Mouse (Mus musculus) testis, adult 2 months (tissue): ENCODE data around the gene Gm39566.

Experiments
- CTCF ChIP-seq: fragments of 200-500 bp; IDR thresholded peaks from 2 replicates; pipeline ENCODE4 v1.5.1; 2012; ENCODE audit warnings: low read depth, mild to moderate bottlenecking, inconsistent platforms, low read length, moderate library complexity; ENCODE audit not compliant: control insufficient read depth, insufficient read depth, insufficient replicate concordance
- POLR2A ChIP-seq: fragments of 200-500 bp; IDR thresholded peaks from 2 replicates; pipeline ENCODE4 v1.6.1; 2012; ENCODE audit warnings: low read depth, mild to moderate bottlenecking, inconsistent platforms, low read length, moderate library complexity; ENCODE audit not compliant: control insufficient read depth

DNA sequence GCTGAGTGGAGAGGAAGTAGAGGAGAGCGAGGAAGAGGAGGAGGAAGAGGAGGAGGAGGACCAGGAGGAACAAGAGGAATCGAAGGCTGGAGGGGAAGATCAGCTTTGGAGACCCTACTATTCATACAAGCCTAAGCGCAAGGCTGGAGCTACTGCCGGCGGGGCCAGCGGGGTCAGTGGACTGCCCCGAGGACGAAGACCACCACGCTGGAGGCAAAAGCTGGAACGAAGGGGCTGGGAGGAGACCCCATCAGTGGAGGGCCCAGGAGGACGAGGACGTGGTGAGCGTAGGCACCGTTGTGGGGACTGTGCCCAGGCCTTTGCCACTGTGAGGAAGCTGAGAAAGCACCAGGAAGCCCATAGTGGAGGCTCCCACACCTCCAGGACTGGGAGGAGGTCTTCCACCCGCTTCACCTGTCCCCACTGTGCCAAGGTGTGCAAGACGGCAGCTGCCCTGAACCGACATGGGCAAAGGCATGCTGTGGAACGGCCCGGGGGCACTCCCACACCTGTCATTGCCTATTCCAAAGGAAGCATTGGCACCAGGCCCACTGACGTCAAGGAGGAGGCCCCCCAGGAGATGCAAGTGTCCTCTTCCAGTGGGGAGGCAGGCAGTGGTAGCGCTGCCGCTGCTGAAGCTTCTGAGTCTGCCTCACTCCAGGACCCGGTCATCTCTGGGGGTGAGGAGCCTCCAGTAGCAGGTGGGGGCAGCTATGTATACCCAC lies 36.7 kb downstream of the Gm39566 start:
- TF ChIP-seq POLR2A = no peak
- TF ChIP-seq CTCF = no peak
